Mouse (Mus musculus): ENCODE measurements around the gene Zwilch. TPM values are rescaled to one million over a fixed set of nuclear protein-coding genes. Genes with fewer than 3 reads are reported as not detected.
"Not testable (repeated sequence)": the region's sequence is repeated elsewhere in the genome, so short reads cannot be mapped to it uniquely, and the experiment has no call there.

The Zwilch gene
- 1 to 10 TPM; 3.3 to 5.4 TPM for total RNA-seq (2021)
- long read RNA-seq, experiment 1, partial matches to known transcripts = 0 of 2 reads
- long read RNA-seq, experiment 1, other reads (novel, unspliced or antisense) = 0 of 2 reads
- long read RNA-seq, experiment 2, partial matches to known transcripts = 1 of 2 reads
- long read RNA-seq, experiment 2, other reads (novel, unspliced or antisense) = 1 of 2 reads

GRCm38 (mm10) chr9:64172816-64173665, at the start of gene Zwilch, which contains the start of gene Rpl4:
TSS of gene Zwilch (minus strand) at chr9:64173104.
TSS of gene Rpl4 (plus strand) at chr9:64173375.
- DNase-seq (ENCODE audit: low spot score in 2 of 2) = peak; percentile 83 to 87
- intact Hi-C loops (cut with DNase I) = no loop called here

DNA sequence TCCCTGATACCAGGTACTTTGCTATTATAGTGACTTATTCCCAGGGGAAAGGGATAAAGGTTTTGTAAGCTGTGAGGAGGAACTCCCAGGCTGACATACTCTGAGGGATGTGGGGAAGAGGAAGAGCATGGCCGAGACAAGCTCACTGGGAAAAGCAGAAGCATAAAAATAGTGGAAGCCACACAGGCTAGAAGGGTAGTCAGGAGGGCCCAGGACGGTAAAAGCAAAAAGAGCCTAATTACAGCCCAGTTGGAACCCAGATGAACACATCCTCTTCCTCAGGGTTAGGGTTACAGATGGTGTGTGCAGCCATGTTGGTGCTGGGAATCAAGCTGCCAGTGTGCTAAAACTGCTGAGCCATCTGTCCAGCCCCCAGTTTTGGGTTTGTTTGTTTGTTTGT, 49.2 kb upstream of the Zwilch start:
- DNase-seq (ENCODE audit: low spot score in 2 of 2) = no peak
- intact Hi-C loops (cut with DNase I) = no loop called here

- DNase-seq (ENCODE audit: low spot score in 2 of 2) = peak; percentile 46 to 78
- intact Hi-C loops (cut with DNase I) = no loop called here
Observed at GRCm38 (mm10) chr9:64221480-64221879, 48.6 kb upstream of the Zwilch start.

GRCm38 (mm10) chr9:64220603-64221002, 47.7 kb upstream of the Zwilch start:
- intact Hi-C loops (cut with DNase I) = no loop called here
- DNase-seq (ENCODE audit: low spot score in 2 of 2) = no peak

DNA sequence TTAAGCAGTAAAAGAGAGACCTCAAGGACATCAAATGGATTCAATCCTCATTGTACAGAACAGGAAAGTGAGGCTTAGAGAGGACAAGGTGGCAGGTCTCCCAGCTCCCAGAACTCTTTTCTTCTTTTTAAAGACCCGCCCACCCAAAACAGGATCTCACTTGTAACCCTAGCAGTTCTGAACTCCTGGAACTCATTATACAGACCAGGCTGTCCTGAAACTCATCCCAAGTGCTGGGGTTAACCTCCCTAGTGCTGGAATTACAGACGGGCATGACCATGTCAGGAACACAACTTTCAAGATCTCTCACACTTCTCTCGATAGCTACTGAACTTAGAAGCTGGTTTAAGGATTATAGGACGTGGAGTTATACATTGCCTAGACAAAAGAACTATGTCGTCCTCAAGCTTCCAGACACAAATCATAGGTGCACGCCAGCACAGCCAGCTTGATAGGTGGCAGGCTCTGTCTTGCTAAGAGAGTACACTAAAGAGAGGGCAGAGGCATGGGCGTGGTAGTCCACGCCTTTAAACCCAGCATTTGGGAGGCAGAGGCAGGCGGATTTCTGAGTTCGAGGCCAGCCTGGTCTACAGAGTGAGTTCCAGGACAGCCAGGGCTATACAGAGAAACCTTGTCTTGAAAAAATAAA, 47.0 kb upstream of the Zwilch start:
- intact Hi-C loops (cut with DNase I) = loop anchor here (5.0 kb wide), 1 partner anchor 32 kb away; the partner anchor contains the start of gene Map2k1
- no peak for DNase-seq (ENCODE audit: low spot score in 2 of 2)

GRCm38 (mm10) chr9:64219305-64219704, 46.4 kb upstream of the Zwilch start:
- peak in 1 of 2 experiments; percentile 59 for DNase-seq (ENCODE audit: low spot score in 2 of 2)
- intact Hi-C loops (cut with DNase I) = loop anchor here (5.0 kb wide), 1 partner anchor 33 kb away; the partner anchor contains the start of gene Map2k1

DNA sequence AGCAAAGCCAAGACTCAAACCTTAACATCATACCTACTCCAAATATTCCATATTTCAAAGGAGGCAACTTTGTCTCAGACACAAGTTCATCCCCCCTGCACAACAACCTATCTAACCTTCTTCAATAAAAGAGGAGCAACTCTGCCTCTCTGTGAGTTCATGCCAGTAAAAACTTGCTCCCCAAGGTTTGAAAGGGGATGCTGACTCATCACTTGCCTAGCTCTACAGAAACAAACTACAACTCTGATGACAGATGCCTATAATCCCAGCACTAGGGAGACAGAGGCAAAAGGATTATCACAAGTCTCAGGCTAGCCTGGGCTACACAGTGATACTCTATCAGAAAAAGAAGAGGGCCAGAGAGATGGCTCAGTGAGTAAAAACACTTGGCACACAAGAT, 45.0 kb upstream of the Zwilch start:
- intact Hi-C loops (cut with DNase I) = loop anchor here (5.0 kb wide), 1 partner anchor 34 kb away; the partner anchor contains the start of gene Map2k1
- DNase-seq (ENCODE audit: low spot score in 2 of 2) = no peak

DNA sequence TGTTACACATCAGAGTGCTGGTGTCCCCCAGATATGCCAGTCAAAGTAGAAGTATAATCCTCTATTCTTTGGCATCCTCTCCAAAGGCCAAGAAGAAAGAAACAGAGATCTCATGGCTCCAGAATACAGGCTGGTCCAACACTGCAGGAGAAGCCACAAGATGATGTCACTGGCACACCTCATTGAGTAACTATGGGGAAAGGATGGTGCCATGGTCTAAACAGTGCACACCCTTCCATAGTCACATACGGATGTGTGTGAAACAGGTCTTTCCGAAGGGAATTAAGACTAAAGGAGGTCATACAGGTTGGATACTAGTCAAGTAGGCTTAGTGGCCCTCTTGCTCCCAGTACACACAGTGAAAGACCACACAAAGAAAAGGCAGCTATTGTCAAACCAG, 43.7 kb upstream of the Zwilch start:
- DNase-seq (ENCODE audit: low spot score in 2 of 2) = no peak

GRCm38 (mm10) chr9:64216090-64216489, 43.2 kb upstream of the Zwilch start:
- no peak for DNase-seq (ENCODE audit: low spot score in 2 of 2)
- intact Hi-C loops (cut with DNase I) = loop anchor here (5.0 kb wide), 1 partner anchor 36 kb away; the partner anchor contains the start of gene Map2k1

More for the DNA sequence above, 43.7 kb upstream of the Zwilch start:
- intact Hi-C loops (cut with DNase I) = loop anchor here (5.0 kb wide), 1 partner anchor 36 kb away; the partner anchor contains the start of gene Map2k1

- intact Hi-C loops (cut with DNase I) = no loop called here
- DNase-seq (ENCODE audit: low spot score in 2 of 2) = no peak
Observed at GRCm38 (mm10) chr9:64214452-64214851, 41.5 kb upstream of the Zwilch start.

DNA sequence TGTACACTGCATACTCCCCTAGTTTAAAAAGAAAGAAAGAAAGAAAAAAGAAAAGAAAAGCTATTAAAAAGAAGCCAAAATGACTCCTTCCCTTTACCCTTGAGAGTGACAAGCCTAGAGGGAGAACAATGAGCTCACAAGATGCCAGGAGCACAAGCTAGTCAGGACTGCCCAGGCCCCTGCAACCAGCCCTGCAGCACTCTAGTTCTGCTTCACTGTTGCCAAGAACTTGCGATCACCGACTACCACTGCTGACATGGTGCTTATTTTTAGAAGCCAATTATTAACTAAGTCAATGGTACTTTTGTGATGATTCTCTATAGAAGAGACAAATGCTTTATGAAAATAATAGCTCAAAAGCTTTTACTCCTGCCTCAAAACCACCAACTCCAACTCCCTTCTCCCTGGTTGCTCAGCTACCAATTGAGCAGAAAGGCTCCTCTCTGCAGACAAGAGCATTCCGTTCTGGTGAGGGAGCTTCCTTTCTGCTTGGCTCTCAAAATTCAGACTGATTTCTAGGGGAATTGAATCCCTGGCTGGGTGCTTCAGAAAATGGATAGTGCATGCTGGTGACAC, 34.7 kb upstream of the Zwilch start:
- DNase-seq (ENCODE audit: low spot score in 2 of 2) = peak in 1 of 2 experiments; percentile 32
- intact Hi-C loops (cut with DNase I) = no loop called here

DNA sequence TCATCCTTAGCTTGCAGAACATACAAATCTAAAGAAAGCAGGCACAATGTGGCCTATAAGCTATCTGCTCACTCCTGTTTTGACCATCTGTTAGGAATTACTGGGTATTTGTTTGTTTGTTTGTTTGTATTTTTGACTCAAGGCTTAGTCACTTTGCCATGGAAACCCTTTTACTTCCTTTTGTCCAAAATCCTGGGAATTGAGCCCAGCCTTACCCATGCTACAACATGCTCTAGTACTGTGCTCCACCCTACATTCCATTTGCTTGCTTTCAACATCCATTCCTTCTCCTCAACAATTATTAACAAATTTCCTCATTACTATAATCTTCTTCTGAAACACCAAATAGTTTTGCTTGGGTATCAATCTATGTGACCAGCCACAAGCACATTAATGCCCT, 30.0 kb upstream of the Zwilch start:
- intact Hi-C loops (cut with DNase I) = no loop called here
- DNase-seq (ENCODE audit: low spot score in 2 of 2) = no peak

- intact Hi-C loops (cut with DNase I) = no loop called here
- DNase-seq (ENCODE audit: low spot score in 2 of 2) = no peak
Observed at GRCm38 (mm10) chr9:64202331-64202730, 29.4 kb upstream of the Zwilch start.

- no peak for DNase-seq (ENCODE audit: low spot score in 2 of 2)
- intact Hi-C loops (cut with DNase I) = loop anchor here (5.0 kb wide), 1 partner anchor 52 kb away; the partner anchor contains the start of gene Map2k1
Observed at GRCm38 (mm10) chr9:64199897-64200296, 27.0 kb upstream of the Zwilch start.

DNA sequence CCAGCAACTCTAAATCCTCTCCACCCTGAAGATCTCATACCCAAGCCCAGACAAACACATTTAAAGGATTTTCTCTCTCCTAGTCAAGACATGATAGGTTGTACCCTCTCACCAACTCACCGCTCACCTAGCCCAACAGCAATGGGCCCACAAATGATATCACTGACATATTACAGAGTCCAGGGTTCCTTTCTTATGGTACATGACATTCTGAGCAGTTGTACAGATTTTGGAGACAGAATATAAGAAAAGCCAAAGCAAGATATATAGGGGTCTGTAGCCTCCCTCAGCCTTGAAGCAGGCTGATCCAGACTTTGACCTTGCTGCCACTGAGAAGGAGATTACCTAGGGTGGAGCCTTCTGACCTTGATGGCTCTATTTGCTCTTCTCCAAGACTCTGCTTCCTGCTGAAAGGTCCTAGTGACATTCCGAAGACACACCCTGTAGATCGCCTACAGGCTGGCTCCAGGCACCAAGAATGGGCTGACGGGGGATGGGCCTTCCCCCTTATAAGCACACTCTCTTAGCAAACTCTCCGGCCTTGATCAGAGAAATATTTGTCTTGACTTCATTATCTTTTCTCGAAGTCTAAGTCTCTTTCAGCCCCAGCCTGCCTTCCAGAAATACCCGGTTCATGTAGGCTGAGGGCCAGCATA, 26.0 kb upstream of the Zwilch start:
- intact Hi-C loops (cut with DNase I) = loop anchor here (5.0 kb wide), 1 partner anchor 53 kb away; the partner anchor contains the start of gene Map2k1
- not testable (repeated sequence) for DNase-seq (ENCODE audit: low spot score in 2 of 2)

- no peak for DNase-seq (ENCODE audit: low spot score in 2 of 2)
- intact Hi-C loops (cut with DNase I) = loop anchor here (5.0 kb wide), 1 partner anchor 54 kb away; the partner anchor contains the start of gene Map2k1
Observed at GRCm38 (mm10) chr9:64198068-64198762, 25.3 kb upstream of the Zwilch start.

GRCm38 (mm10) chr9:64197524-64197923, 24.6 kb upstream of the Zwilch start:
- intact Hi-C loops (cut with DNase I) = loop anchor here (5.0 kb wide), 1 partner anchor 55 kb away; the partner anchor contains the start of gene Map2k1
- no peak for DNase-seq (ENCODE audit: low spot score in 2 of 2)

DNA sequence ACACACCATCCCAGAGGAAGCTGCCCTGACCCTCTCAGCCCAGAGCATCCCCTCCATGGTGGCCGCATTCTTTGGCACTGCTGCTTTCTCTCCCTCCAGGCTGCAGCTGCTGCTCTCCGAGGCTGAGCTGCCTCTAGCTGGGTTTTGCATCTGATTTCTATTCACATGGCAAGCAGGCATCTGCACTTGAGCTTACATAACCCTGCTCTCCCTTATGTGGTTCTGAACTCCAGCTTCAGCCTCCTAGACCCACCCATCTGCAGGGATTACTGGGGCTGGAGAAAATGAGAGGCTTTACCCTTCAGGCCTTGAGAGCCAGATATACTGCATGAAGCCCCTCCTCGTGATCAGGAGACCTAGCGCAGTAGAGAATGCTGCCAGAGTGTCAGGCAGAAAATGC, 22.6 kb upstream of the Zwilch start:
- DNase-seq (ENCODE audit: low spot score in 2 of 2) = peak; percentile 69 to 78
- intact Hi-C loops (cut with DNase I) = loop anchor here (5.0 kb wide), 1 partner anchor 57 kb away; the partner anchor contains the start of gene Map2k1
